Mouse (Mus musculus): Measurements from ENCODE around the gene Cul7.

Gene Cul7

GRCm38 (mm10) chr17:46704887-46705835 is 55.0 kb downstream of the Cul7 start, which contains the start of gene Ppp2r5d:
Ppp2r5d (minus strand) TSS chr17:46705111.
- peak; percentile 98 for DNase-seq (ENCODE audit: low spot score)

- no peak for DNase-seq (ENCODE audit: low spot score)
Measured at GRCm38 (mm10) chr17:46706375-46707089, 56.4 kb downstream of the Cul7 start.

- peak; percentile 96 for DNase-seq (ENCODE audit: low spot score)
Measured at GRCm38 (mm10) chr17:46710959-46711597, 60.9 kb downstream of the Cul7 start, which contains the start of gene Pex6. Pex6 (plus strand) TSS chr17:46711463.

GRCm38 (mm10) chr17:46711612-46712271 is 61.6 kb downstream of the Cul7 start:
- DNase-seq (ENCODE audit: low spot score) = no peak

GRCm38 (mm10) chr17:46712442-46712841 is 62.3 kb downstream of the Cul7 start:
- no peak for DNase-seq (ENCODE audit: low spot score)

- no peak for DNase-seq (ENCODE audit: low spot score)
Measured at GRCm38 (mm10) chr17:46713849-46714248, 63.7 kb downstream of the Cul7 start.

All from embryo, embryonic 10 days (tissue).